Comparison of ENCODE assay signal across 20 mouse cellular contexts in the genomic region with DNA sequence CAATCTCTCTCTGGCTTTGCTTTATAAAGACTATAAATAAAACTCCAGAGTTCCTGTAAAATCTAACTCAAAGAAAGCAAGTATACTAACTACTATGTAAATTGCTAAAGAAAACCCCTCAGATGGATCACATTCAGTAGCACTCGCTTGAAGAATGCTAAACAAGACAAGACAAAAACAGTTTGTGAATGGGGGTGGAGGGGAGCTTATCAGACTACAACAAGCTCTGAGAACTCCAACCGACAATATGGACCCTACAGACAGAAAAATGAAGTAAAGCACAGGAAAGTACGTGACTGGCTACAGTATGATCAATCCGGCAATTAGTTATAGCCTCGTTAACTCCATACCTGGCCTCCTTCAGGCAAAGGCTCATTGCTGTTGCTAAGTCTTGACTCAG. TPM values are rescaled to one million over a fixed set of nuclear protein-coding genes. Genes with fewer than 3 reads are reported as not detected.
DNase-seq lines count a peak whose midpoint lies in the region; ATAC-seq and TF ChIP-seq lines count a peak whose summit lies in the region.
"Had no signal": no experiment of that assay in that cellular context is flagged by ENCODE, and none has a peak within 500 bp of the region (broad histone marks: within the 10 kb centered on the region; RNA-seq: fewer than 3 reads in every experiment).

No protein-coding gene starts in this region.

- no peaks in the 10 kb centered on the region for H3K79me2 ChIP-seq in MEL (ENCODE audit: control insufficient read depth, insufficient read depth, low read length, poor library complexity)

- no peak for DNase-seq in gastrocnemius, adult 2 months
- no peak for DNase-seq in gastrocnemius, adult 18-20 months (ENCODE audit: low spot score)
- peak; percentile 72 for DNase-seq in MEL (ENCODE audit: low read depth, low spot score)
- no peak for DNase-seq in liver, embryonic 14.5 days (ENCODE audit: low read depth in 3 of 3, low spot score in 3 of 3)
- DNase-seq in cerebellum, adult 11-12 months: no peak
- DNase-seq in kidney, adult 2 months: no peak
- DNase-seq: adrenal gland, postnatal 10 days; cerebellum, adult 18-20 months; gastrocnemius, postnatal 14 days; heart, adult 2 months; heart, postnatal 14 days had no signal

- H3K4me1 ChIP-seq in MEL (ENCODE audit: control insufficient read depth in 1 of 2, insufficient read depth in 2 of 2, low read length in 2 of 2): peaks cover 13 to 25% of the 10 kb centered on the region in 2 experiments
- H3K4me1 ChIP-seq in liver, embryonic 14.5 days (replicated peaks; ENCODE audit: control insufficient read depth in 2 of 2, insufficient read depth in 2 of 2, low read length in 1 of 2): peaks cover 20 to 44% of the 10 kb centered on the region in 2 experiments
- H3K4me1 ChIP-seq in intestine, embryonic 15.5 days (replicated peaks): 0 out of 2 replicates have a peak, but pooled peaks cover 1% of the 10 kb centered on the region
- 0 out of 2 replicates have a peak, but pooled peaks cover 4% of the 10 kb centered on the region for H3K4me1 ChIP-seq in kidney, adult 2 months (ENCODE audit: control insufficient read depth, insufficient read depth, low read length)
- H3K4me1 ChIP-seq: hindbrain, embryonic 13.5 days had no signal

- H3K9ac ChIP-seq in MEL (ENCODE audit: control insufficient read depth, low read depth, low read length, poor library complexity, severe bottlenecking): peak overlapping the region; percentile 31; the same call in 1 of the 2 replicates
- H3K9ac ChIP-seq in liver, embryonic 14.5 days (replicated peaks): no peak overlapping the region
- H3K9ac ChIP-seq in intestine, embryonic 15.5 days: no peak overlapping the region
- H3K9ac ChIP-seq: forebrain, embryonic 15.5 days; heart, embryonic 15.5 days; hindbrain, embryonic 13.5 days had no signal

- H3K4me3 ChIP-seq in gastrocnemius, adult 2 months: no peak overlapping the region
- H3K4me3 ChIP-seq in MEL (ENCODE audit: control insufficient read depth in 1 of 2, insufficient read depth in 1 of 2, low read depth in 2 of 2, low read length in 2 of 2): no peak overlapping the region
- H3K4me3 ChIP-seq in liver, embryonic 14.5 days (ENCODE audit: insufficient read depth in 1 of 2, low read depth in 2 of 2, low read length in 2 of 2): no peak overlapping the region
- H3K4me3 ChIP-seq in intestine, embryonic 15.5 days (replicated peaks): no peak overlapping the region
- H3K4me3 ChIP-seq in kidney, adult 2 months (ENCODE audit: insufficient read depth, low read depth, low read length): no peak overlapping the region
- H3K4me3 ChIP-seq: embryonic facial prominence, embryonic 10.5 days; forebrain, embryonic 15.5 days; heart, adult 2 months; heart, embryonic 15.5 days; hindbrain, embryonic 13.5 days had no signal

- ATAC-seq in liver, embryonic 14.5 days (ENCODE audit: insufficient read depth): 0 out of 2 replicates have a peak, but pooled peaks have one; percentile 51
- peak; percentile 59 for ATAC-seq in megakaryocyte progenitor cell, adult 5-6 weeks (replicated peaks; ENCODE audit: poor library complexity)
- ATAC-seq in intestine, embryonic 15.5 days: no peak
- ATAC-seq: forebrain, embryonic 15.5 days; hindbrain, postnatal 0 days had no signal

- 21% methylated on average over 5 of the region's 5 CpGs for WGBS in liver, embryonic 14.5 days (ENCODE audit: insufficient replicate concordance)
- WGBS in intestine, embryonic 15.5 days: 88% methylated on average over 5 of the region's 5 CpGs
- 90% methylated on average over 5 of the region's 5 CpGs for WGBS in kidney, adult 2 months

- H3K9me3 ChIP-seq in MEL (replicated peaks; ENCODE audit: insufficient read depth, low read length): no peaks in the 10 kb centered on the region
- no peaks in the 10 kb centered on the region for H3K9me3 ChIP-seq in liver, embryonic 14.5 days (ENCODE audit: control insufficient read depth, low read length)
- H3K9me3 ChIP-seq in intestine, embryonic 15.5 days: no peaks in the 10 kb centered on the region
- H3K9me3 ChIP-seq: embryonic facial prominence, embryonic 10.5 days; forebrain, embryonic 15.5 days; heart, embryonic 15.5 days; hindbrain, embryonic 13.5 days had no signal

- TF ChIP-seq POLR2A in MEL (IDR thresholded peaks at IDR 0.05; ENCODE audit: control insufficient read depth in 1 of 2, insufficient read depth in 1 of 2, low read depth in 1 of 2, low read length in 2 of 2, poor library complexity in 1 of 2): no peak
- no peak for TF ChIP-seq POLR2A in kidney, adult 2 months (IDR thresholded peaks at IDR 0.05; ENCODE audit: low read depth, low read length)

- H3K36me3 ChIP-seq in MEL (ENCODE audit: control insufficient read depth in 1 of 2, insufficient read depth in 2 of 2, low read length in 2 of 2): peaks cover 0 to 11% of the 10 kb centered on the region in 2 experiments; a peak in 2 of 4 replicates
- H3K36me3 ChIP-seq in liver, embryonic 14.5 days (replicated peaks; ENCODE audit: control insufficient read depth, insufficient read depth, low read depth): no peaks in the 10 kb centered on the region
- no peaks in the 10 kb centered on the region for H3K36me3 ChIP-seq in intestine, embryonic 15.5 days
- H3K36me3 ChIP-seq in kidney, adult 2 months (ENCODE audit: control insufficient read depth, insufficient read depth, low read length): no peaks in the 10 kb centered on the region
- H3K36me3 ChIP-seq: embryonic facial prominence, embryonic 10.5 days; forebrain, embryonic 15.5 days; heart, embryonic 15.5 days; hindbrain, embryonic 13.5 days had no signal

- no peak for TF ChIP-seq CTCF in gastrocnemius, adult 2 months (IDR thresholded peaks at IDR 0.05)
- TF ChIP-seq CTCF in MEL (IDR thresholded peaks at IDR 0.05 in 2 of 3, conservative IDR thresholded peaks at IDR 0.05 in 1 of 3; ENCODE audit: control insufficient read depth in 1 of 3, insufficient read depth in 1 of 3, low read depth in 2 of 3, low read length in 3 of 3, poor library complexity in 1 of 3, severe bottlenecking in 1 of 3): no peak
- no peak for TF ChIP-seq CTCF in liver, embryonic 14.5 days (IDR thresholded peaks at IDR 0.05; ENCODE audit: low read depth)
- TF ChIP-seq CTCF in kidney, adult 2 months (conservative IDR thresholded peaks at IDR 0.05; ENCODE audit: insufficient read depth, insufficient read length, low read depth, low read length): no peak

- H3K4me2 ChIP-seq in liver, embryonic 14.5 days (ENCODE audit: low read depth): peak overlapping the region; percentile 26
- H3K4me2 ChIP-seq in intestine, embryonic 15.5 days (replicated peaks): no peak overlapping the region
- H3K4me2 ChIP-seq: forebrain, embryonic 15.5 days; heart, embryonic 11.5 days; heart, embryonic 15.5 days; hindbrain, embryonic 13.5 days had no signal

- H3K27ac ChIP-seq in gastrocnemius, adult 2 months: peak overlapping the region; percentile 40; the same call in 1 of the 2 replicates
- H3K27ac ChIP-seq in MEL (ENCODE audit: control insufficient read depth, low read depth, low read length): peak overlapping the region; percentile 60
- no peak overlapping the region; the same call in 1 of the 2 replicates for H3K27ac ChIP-seq in liver, embryonic 14.5 days
- H3K27ac ChIP-seq in intestine, embryonic 15.5 days: no peak overlapping the region
- no peak overlapping the region for H3K27ac ChIP-seq in kidney, adult 2 months (ENCODE audit: insufficient read depth, low read depth, low read length)
- H3K27ac ChIP-seq: embryonic facial prominence, embryonic 10.5 days; forebrain, embryonic 15.5 days; heart, adult 2 months; heart, embryonic 15.5 days; hindbrain, embryonic 13.5 days; hindbrain, postnatal 0 days had no signal

- no peaks in the 10 kb centered on the region for H3K27me3 ChIP-seq in MEL (ENCODE audit: control insufficient read depth in 1 of 2, insufficient read depth in 2 of 2, low read length in 2 of 2)
- no peaks in the 10 kb centered on the region for H3K27me3 ChIP-seq in liver, embryonic 14.5 days (ENCODE audit: control insufficient read depth, insufficient read depth, low read length)
- H3K27me3 ChIP-seq in intestine, embryonic 15.5 days (replicated peaks): no peaks in the 10 kb centered on the region
- no peaks in the 10 kb centered on the region for H3K27me3 ChIP-seq in kidney, adult 2 months (replicated peaks; ENCODE audit: control insufficient read depth, insufficient read depth, low read length)
- H3K27me3 ChIP-seq: CH12.LX; forebrain, embryonic 15.5 days; heart, embryonic 15.5 days; hindbrain, embryonic 13.5 days had no signal

- no peak for TF ChIP-seq RAD21 in MEL (IDR thresholded peaks at IDR 0.05; ENCODE audit: low read depth, low read length)

- peak; percentile 78 to 90 for TF ChIP-seq EP300 in MEL (IDR thresholded peaks at IDR 0.05; ENCODE audit: low read depth in 1 of 2, low read length in 2 of 2)
- TF ChIP-seq EP300 in liver, embryonic 14.5 days (IDR thresholded peaks at IDR 0.05; ENCODE audit: low read depth): peak; percentile 83

- intact Hi-C loops in gastrocnemius, adult 2 months (cut with DNase I): no loop called here

TF ChIP-seq in MEL, 35 proteins besides CTCF, POLR2A, EP300 and RAD21:
- no peak for TF ChIP-seq RCOR1 (IDR thresholded peaks at IDR 0.05; ENCODE audit: low read depth, low read length)
- TF ChIP-seq ZC3H11A (IDR thresholded peaks at IDR 0.05; ENCODE audit: low read depth, low read length): no peak
- no peak for TF ChIP-seq USF1 (IDR thresholded peaks at IDR 0.05; ENCODE audit: low read depth, low read length)
- TF ChIP-seq TBP (IDR thresholded peaks at IDR 0.05; ENCODE audit: low read depth, low read length): no peak
- TF ChIP-seq MYB (IDR thresholded peaks at IDR 0.05; ENCODE audit: low read depth, low read length): peak; percentile 80
- TF ChIP-seq ETS1 (IDR thresholded peaks at IDR 0.05; ENCODE audit: low read depth, low read length): peak; percentile 36; the same call in 1 of the 2 replicates
- TF ChIP-seq GATA1 (IDR thresholded peaks at IDR 0.05; ENCODE audit: low read depth, low read length): peak; percentile 61; the same call in 1 of the 2 replicates
- TF ChIP-seq TCF12 (IDR thresholded peaks at IDR 0.05; ENCODE audit: low read depth, low read length): peak; percentile 60; the same call in 1 of the 2 replicates
- TF ChIP-seq MAX (IDR thresholded peaks at IDR 0.05; ENCODE audit: low read length): no peak
- no peak for TF ChIP-seq MYC (IDR thresholded peaks at IDR 0.05; ENCODE audit: low read depth, low read length)

RNA-seq across cellular contexts. Expression of a gene that starts 18.1 kb away (rescaled TPM):
- 1 to 10 TPM; 8.3 to 9.7 TPM for total RNA-seq in gastrocnemius, adult 2 months (2021)
- total RNA-seq in gastrocnemius, adult 18-20 months (2021): 1 to 10 TPM; 8.3 to 9.5 TPM
- 1.5 TPM in 2 replicates for total RNA-seq in MEL (2012; rRNA removed)
- 1 to 10 TPM in 1 of 2 experiments, not detected in 1; 2.4 TPM for polyA plus RNA-seq in MEL (2012; ENCODE audit: insufficient read depth in 1 of 2, insufficient read length in 2 of 2, low read depth in 1 of 2, low replicate concordance in 2 of 2, missing spikeins in 1 of 2)
- polyA plus RNA-seq in liver, embryonic 14.5 days (2012; rRNA removed): 2.2 and 3.1 TPM in 2 replicates
- 2.5 and 2.9 TPM in 2 replicates for polyA plus RNA-seq in liver, embryonic 14.5 days (2014; fragmentation: Nextera tagmentation; extraction: Ambion mirVana)
- 27.7 and 29.1 TPM in 2 replicates for total RNA-seq in megakaryocyte progenitor cell, adult 5-6 weeks (2015)
- 13.0 and 15.9 TPM in 2 replicates for total RNA-seq in megakaryocyte progenitor cell, adult 5-6 weeks (2017)
- polyA plus RNA-seq in intestine, embryonic 15.5 days (2015; fragmentation: Nextera tagmentation; extraction: Ambion mirVana): 8.6 and 8.7 TPM in 2 replicates
- 5.1 and 5.2 TPM in 2 replicates for polyA plus RNA-seq in kidney, adult 2 months (2012; rRNA removed)

Comparison
In these comparisons a context has a peak if more than half of its experiments do, and no peak if none do; other contexts are left out.
1. H3K27ac ChIP-seq: peak in gastrocnemius, adult 2 months (single experiment) and MEL (single experiment); none in liver, embryonic 14.5 days (single experiment), intestine, embryonic 15.5 days (single experiment) and kidney, adult 2 months (single experiment).